Mouse (Mus musculus) regulatory T cell (primary cell): ENCODE measurements at regions not wholly inside any gene's neighbourhood (a gene's known extent, or its start where the extent isn't known, plus 50 kb on each side); places are given as distances from the start of the nearest gene placed in this dataset.

Experiments
- in situ Hi-C: fragments of 300-600 bp; cut with MboI, MseI; formaldehyde crosslinking; loops from one replicate; pipeline ENCODE4 v1.15.1; 2025; ENCODE audit warnings: high pct_unique_total_duplicates

DNA sequence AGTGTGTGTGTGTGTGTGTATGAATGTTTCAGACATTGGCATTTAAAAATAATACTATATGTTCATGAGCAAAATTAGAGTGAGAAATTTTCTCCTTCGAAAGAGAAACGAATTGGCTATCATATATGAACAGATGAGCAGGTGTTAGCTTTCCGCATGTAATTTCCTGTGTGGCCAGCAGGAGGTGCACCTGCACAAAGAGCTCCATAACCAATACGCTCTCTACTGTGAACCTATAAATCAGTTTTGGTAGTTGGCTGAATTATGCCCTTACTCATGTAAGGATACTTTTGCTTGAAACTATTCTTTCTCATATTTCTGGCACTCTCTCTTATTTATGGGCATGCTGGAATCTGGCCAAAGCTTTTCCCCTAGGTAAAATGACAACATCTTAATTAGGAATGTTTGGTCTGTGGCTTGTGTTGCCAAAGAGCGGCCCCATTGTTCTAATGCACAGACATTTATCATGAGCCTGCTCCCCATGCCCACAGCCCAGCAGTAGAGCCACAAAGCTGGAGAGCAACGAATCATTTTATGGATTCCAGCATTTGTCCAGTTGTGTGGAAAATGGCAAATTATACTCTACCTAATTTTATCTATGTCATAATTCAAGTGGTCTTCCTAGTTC lies 1303.8 kb upstream of the Sel1l start:
- in situ Hi-C loops = loop anchor here (10.0 kb wide), 1 partner anchor 622 kb away; no protein-coding TSS in a partner anchor

DNA sequence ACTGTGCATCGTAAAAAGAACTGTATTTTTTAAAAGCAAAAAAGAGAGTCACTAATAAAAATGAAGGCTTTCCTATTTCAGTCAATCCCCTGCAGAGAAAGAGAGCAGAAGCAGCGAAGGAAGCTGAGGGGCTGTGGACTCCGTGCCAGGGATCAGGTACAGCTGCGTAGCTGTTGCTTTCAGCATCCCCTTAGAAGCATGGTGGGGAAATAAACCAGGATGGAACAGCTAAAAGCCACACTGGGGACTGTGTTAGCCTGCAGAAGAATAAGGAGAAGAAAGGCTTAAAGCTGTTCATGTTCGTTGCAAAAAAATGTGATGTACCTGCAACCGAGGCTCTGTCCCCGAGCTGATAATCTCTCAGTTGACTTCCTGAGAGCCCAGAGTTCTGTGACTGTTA lies 1302.6 kb upstream of the Sel1l start:
- in situ Hi-C loops = loop anchor here (10.0 kb wide), 1 partner anchor 623 kb away; no protein-coding TSS in a partner anchor

DNA sequence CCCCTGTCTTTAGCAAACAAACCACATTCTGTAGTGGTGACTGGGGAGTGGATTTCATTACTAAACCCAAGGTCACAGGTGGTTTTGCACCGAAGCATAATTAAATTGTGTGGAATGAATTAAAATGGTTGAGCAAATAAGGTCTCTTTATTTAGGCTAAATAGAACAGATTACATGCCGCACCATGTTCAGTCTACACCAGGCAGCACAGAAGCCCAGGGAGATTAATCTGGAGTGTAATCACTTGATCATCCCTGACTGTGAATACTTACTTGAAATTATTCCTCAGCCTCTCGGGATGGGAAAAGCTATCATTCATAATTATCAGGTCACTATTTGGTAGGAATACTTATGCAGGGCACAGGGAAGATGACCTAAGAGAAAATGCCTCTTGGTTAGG lies 1293.3 kb upstream of the Sel1l start:
- in situ Hi-C loops = no loop called here

DNA sequence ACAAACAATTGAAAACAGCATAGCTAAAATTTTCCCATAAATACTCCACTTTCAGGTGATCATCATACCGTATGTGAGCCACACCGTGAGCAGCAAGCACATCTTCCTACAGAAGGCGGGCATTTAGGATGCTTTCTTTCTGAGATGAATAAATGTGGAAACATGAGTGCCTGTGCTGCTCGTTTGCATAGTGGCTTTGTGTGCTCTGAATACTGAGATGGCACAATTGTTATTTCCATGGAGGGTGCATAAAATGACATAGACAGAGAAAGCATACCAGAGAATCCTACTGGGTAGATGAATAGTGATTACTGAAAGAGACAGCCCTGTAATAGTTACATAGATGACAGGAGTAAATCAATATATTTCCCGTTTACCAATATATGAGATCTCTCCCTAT lies 1287.4 kb upstream of the Sel1l start:
- in situ Hi-C loops = no loop called here

DNA sequence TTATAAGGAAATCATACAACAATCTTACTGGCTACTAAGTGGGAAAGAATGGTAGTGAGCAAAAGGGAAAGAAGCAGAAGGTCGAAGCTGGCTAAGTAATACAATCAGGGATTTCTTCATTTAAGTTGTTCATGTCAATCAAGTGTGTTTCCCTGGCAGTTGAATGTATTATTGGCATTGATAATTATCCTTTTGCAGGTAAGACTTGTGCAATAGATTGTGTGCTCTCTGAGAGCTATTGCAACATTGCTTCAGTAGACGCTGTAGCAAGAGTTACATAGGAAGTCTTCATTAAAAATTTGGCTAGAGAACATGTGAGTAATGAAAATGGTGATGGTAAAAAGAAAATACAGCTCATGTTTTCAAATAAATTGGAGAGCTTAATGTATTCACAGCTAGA lies 1273.3 kb upstream of the Sel1l start:
- in situ Hi-C loops = no loop called here

DNA sequence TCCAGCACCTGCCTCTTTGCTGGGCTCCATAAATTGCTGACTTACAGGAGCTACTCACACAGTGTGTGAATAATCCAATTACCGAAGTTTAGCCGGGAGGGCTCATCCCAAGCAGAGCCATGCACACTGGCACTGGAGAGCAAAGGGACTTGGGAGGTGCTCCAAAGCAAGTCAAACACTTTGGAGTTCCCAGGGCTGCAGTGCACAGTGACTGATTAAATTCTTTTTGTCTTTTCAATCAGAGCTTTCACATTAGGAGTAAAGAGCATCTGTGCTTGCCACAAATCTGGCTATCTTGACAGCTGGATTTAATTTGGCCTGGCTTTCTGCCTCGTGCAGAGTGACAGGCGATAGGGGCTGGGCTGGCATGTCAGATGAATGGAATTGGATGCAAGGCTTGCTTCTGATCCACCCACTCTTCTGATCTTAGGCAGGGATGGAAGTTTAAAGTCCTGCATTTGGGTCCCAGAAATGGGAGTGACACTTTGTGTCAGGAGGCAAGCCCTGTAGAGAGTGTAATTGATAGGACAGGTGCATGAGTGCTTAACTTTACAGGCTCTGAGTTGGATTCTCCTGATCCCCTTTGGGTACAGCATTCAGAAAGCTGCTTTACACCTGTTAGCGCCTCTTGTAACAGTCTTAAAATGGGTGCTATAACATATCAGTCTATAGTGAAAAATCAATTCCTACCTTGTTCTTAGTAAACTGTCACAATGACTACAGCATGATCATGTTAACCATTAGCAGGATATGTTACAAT lies 1239.3 kb upstream of the Sel1l start:
- in situ Hi-C loops = no loop called here

DNA sequence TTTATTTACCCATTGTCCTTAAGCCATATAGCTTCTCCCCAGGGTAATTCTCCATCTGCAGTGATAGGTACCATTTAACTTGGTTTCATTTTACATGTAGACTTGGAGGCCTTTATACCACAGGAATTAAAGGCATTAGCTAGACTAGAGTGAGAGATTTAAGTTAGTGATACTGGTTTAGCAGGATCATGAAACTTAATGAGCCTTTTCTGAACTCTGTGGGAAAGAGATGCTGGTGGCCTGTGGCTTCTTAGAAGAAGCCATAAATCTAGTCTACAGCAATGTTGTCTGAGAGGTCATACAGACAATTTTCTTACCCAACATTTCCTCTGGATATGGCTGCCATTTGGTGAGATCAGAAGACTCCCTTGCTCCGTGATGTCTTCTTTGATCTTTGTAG lies 1214.9 kb upstream of the Sel1l start:
- in situ Hi-C loops = no loop called here

DNA sequence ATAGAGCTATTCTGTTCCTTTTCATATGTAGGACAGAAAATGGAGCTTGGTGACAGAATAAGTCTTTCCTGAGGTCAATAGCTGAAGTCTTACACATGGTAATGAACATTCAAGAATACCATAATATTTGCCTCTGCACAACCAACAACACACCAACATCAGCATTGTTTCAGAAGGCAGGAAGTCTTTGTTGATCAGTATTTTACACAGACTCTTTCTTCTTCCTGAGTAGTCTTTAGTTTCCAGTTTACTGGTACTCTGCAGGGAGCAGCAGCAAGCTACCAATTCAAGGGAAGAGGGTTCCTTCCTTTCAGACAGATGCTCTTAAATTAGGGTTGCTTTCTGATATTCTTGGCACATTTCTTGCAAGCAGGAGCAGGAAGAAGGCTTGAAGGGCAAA lies 1170.7 kb upstream of the Sel1l start:
- in situ Hi-C loops = no loop called here

DNA sequence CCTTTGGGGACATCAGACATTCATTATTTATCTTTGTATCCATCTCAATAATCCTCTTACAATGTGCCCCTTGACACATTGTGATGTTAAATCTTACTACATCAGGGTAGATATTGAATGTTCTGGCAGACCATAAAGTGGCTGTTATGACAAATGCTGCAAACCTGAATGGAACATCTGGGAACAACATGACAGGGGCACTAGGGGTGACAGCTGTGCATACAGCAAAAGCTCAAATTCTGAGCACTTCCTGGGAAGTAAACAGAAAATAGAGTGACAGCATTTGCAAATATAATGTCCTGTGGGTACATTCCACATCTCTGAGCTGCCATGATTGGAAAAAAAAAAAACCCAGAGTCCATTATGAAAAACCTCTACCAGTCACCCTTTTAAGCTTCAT lies 1162.6 kb upstream of the Sel1l start:
- in situ Hi-C loops = no loop called here

DNA sequence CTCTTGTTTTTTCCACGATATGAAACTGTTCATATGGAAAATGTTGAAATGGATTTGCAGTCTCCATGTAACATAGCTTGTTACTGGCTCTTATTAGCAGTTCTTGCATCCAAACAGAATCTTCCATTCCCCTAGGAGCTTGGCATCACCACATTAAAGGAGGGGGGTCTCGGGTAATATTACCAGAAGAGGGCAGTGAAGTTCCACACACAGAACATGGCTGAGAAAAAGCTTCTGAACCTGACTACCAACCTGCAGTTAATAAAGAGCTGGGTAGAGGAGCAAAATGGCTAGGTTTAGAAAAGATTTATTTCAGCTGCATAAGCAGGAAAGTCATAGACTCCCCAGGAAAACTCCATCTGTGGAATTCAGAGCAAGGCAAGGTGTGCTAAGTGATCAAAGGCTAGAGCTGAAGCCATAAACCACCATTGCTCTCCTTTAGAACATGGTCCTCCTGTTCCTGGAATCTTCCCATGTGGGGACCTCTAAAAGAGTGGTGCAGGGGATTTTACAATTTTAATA lies 1157.9 kb upstream of the Sel1l start:
- in situ Hi-C loops = no loop called here

DNA sequence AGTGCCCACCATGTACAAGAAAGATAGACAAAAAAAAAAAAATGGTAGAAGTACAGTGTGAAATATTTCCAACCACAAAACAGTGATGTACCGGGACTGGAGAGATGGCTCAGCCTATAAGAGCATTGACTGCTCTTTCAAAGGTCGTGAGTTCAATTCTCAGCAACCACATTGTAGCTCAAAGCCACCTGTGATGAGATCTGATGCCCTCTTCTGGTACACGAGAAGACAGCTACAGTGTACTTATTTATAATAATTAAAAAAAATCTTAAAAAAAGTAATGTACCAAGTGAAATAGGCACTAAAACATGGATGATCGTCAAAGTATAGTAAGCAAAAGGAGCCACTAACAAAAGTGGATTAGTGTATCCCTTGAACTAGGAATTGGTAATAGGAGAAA lies 1154.2 kb upstream of the Sel1l start:
- in situ Hi-C loops = no loop called here

DNA sequence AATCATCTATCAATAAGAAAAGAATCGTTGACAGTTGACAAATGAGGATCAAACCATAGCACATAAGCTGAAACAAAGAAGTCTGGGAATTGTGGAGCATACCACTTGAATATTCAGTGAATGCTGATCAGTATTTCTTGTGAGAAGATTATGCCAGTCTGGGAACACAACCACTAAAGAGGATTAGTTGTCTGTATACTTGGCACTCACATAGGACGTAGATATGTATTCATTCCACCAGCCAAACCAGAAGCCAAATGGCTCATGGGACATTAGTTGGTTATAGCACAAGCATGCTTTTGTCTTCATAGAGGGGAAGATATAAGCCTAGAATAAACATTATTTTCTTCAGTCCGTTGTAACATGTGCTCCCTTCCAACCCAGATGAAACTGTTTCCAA lies 1126.7 kb upstream of the Sel1l start:
- in situ Hi-C loops = no loop called here

DNA sequence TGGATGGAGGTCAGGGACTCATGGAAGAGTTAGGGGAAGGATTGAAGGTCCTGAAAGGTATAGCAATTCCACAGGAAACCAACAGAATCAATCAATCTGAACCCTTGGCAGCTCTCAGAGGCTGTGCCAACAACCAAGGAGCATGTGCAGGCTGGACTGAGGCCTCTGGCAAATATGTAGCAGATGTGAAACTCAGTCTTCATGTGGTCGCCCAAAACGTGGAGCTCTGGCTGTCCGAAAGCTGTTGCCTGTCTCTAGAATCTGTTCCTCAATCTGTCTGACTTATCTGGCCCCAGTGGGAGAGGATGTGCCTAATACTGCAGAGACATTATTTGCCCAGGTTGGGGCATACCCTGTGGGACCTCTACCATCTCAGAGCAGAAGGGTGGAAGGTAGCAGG lies 1095.4 kb upstream of the Sel1l start:
- in situ Hi-C loops = no loop called here

DNA sequence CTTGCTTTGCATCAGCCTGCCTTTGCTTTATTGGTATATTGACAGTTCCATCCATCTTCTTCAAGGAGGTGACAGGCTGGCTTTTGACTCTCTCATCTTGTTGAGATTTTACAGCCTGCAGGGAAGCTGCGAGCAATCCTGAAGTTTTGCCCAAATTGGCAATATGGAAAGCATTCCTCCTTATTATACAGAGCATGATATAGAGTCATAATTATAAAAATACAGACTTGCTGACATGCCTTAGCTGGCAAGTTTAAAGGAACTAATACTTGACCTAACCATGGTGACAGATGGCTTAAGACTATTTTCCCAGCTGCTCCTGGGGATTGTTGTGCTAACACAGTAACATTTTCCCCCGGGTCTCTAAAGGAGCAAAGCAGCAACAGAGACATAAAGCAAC lies 1078.6 kb upstream of the Sel1l start:
- in situ Hi-C loops = no loop called here

DNA sequence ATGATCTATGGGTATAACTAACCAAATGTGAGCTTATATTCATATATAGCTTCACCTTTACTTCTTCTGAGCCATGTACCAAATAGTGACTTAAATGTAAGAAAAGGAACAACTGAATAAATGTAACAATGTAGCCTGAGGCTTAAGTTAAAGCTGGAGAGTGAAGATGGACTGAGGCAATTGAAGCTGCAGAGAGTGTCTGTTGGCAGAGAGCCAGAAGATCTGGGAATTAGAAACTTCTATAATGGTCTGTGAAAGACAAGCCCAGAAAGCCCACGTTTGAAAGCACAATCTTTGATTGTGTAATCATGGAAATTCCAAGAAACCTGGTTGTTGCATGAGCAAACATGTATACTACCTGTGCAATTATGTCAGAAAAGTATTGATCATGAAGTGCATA lies 1078.0 kb upstream of the Sel1l start:
- in situ Hi-C loops = no loop called here

DNA sequence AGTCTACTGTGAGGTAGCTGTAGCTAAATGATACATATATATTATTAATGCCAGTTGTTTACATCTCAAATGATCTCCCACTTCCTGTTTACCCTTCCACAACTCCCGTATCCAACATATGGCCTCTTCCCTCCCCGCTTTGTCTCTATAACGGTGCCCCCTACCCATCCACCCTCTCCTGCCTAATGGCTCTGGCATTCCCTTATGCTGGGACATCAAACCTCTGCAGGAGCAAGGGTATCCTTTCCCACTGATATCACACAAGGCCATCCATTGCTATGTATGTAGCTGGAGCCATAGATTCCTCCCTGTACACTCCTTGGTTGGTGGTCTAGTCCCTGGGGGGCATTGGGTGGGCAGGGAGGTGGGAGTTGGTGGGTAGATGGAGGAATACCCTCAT lies 1071.0 kb upstream of the Sel1l start:
- in situ Hi-C loops = no loop called here

DNA sequence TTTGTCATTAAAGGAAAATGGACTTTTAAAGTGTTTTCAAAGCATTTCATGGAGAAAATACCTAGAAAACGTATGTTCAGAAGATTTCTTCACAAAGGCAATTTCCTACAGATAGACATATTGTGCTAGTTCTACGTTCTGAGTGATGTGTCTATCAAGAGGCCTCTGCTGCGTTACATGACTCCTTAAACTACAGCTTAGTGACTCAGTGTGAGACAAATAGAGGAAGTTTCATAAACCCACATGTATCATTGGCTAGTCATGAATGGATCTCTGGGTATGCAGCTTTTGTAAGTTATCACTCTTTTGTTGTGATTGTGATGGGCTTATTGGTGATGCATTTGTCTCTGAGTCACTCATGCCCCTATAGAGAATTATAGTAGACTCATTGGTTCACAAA lies 1067.3 kb upstream of the Sel1l start:
- in situ Hi-C loops = no loop called here

DNA sequence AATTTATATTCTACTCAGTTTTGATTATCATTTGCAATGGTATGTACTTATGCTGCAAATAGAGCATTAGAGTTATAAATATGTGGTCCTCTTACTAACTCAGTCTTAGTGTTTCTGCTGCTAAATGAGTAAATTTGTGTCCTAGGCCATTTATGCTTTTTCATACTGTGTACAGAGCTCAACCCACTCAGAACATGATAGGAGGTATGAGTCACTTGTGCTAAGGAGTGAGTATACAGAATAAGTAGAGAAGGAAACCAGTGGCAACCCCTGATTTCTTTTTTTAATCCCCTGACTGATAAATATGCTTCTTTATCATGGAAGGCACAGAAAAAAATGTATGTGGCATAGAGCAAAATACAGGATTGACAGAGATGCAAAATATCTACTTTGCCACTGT lies 1066.8 kb upstream of the Sel1l start:
- in situ Hi-C loops = no loop called here

DNA sequence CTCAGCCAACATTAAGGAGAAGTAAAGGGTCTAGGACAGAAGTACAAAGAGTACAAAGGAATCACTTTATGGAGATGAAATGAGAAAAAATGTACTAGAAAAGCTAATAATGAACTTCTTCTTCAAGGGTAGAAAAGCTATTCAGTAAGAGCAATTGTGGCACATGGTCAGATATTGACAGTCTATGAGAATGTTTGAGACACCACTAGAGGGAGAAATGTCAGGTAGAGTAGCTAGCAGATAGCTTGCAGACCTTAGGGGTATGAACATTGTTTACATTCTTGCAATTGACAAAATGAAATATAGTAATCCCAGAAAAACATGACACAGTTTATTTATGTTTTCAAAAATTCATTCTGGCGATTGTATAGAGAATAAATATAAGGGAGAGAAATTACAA lies 1066.2 kb upstream of the Sel1l start:
- in situ Hi-C loops = no loop called here

DNA sequence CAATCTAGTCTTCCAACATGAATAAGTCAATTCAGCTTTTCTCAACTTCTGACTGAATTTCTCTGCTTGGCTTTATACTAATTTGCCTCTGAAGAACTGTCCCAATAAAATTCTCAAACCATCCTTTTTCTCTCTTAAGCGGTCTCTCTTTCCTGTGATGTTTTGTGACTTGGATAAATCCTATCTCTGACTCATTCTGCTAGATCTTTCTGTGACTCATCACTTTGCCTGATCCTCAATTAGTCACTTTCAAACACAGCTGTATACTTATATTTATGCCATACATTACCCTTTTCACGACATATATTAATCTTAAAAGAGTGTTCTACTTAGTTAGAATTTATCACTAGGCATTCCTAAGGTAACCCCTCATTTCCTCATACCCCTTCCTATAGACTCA lies 1055.4 kb upstream of the Sel1l start:
- in situ Hi-C loops = no loop called here

DNA sequence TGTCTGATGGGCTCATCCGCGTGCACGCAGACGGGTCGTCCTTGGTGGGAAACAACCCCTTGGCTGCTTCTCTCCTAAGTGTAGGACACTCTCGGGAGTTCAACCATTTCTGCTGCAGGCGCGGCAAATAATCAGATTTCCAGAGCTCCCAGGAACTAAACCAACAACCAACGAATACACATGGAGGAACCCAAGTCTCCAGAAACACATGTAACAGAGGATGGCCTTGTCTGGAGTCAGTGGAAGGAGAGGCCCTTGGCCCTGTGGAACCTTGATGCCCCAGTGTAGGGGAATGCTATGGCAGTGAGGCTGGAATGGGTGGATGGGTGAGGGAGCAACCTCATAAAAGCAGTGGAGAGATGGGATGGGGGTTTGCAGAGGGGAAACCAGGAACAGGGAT lies 1043.4 kb upstream of the Sel1l start:
- in situ Hi-C loops = loop anchor here (10.0 kb wide), 1 partner anchor 1038 kb away; no protein-coding TSS in a partner anchor

DNA sequence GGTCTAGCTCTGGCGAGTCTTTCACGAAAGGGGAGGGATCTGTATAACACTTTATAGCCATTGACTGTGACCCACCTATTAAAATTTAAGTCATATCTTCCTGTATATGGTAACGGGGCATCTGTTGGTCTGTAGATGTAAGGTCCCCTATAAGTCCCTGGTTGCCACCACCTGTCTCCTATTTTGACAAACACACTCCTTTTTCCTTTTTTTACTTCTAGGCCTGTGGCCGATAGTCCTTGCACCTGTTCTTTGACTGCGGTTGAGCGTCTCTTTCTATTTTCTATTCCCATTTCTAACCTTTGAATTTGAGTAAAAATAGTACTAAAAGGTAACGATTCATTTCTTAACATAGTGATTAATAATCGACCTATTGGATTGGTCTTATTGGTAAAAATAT lies 1042.7 kb upstream of the Sel1l start:
- in situ Hi-C loops = loop anchor here (10.0 kb wide), 1 partner anchor 1037 kb away; no protein-coding TSS in a partner anchor

DNA sequence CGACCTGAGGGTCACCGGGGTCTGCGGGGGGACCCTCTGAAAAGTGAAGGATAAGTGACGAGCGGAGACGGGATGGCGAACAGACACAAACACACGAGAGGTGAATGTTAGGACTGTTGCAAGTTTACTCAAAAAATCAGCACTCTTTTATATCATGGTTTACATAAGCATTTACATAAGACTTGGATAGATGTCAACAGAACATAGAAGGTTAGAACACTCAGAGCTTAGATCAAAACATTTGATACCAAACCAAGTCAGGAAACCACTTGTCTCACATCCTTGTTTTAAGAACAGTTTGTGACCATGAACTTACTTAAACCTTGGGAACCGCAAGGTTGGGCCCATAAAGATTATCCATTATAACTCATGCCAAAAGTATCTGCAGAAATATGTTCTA lies 1042.2 kb upstream of the Sel1l start:
- in situ Hi-C loops = loop anchor here (10.0 kb wide), 1 partner anchor 1036 kb away; no protein-coding TSS in a partner anchor
